Mouse (Mus musculus) lung, adult 2 months (tissue): ENCODE data around the gene Pcyox1. TPM values are rescaled to one million over a fixed set of nuclear protein-coding genes. Genes with fewer than 3 reads are reported as not detected.
A peak's percentile ranks its signal among the peaks of the same experiment; 100 is the strongest.

Experiments used
- DNase-seq: peaks from one replicate; pipeline ENCODE4 v3.0.0; 2022
- H3K4me1 ChIP-seq: fragments of 200-500 bp; 2 replicates; pipeline ENCODE4 v1.6.1; 2011; ENCODE audit warnings: low read length; ENCODE audit not compliant: control insufficient read depth, insufficient read depth
- H3K4me3 ChIP-seq: fragments of 200-500 bp; replicated peaks from 2 replicates; pipeline ENCODE3; 2011; ENCODE audit warnings: low read depth, mild to moderate bottlenecking, control low read depth, low read length; ENCODE audit errors: extremely low read depth
- CTCF ChIP-seq: fragments of 200-500 bp; IDR thresholded peaks from 2 replicates; pipeline ENCODE4 v1.5.1; 2011; ENCODE audit warnings: mild to moderate bottlenecking, low read length, control low read depth; ENCODE audit not compliant: insufficient read depth
- POLR2A ChIP-seq: fragments of 200-500 bp; IDR thresholded peaks from 2 replicates; pipeline ENCODE4 v1.6.1; 2011; ENCODE audit warnings: low read depth, mild to moderate bottlenecking, control low read depth, low read length, borderline replicate concordance; ENCODE audit errors: extremely low read depth
- WGBS: fragments of 180-500 bp; shearing (Covaris S2); methylation state at CpG from one replicate; pipeline ENCODE4 v1.1.7; 2018; 5-methylcytosine and 5-hydroxymethylcytosine counted together
- polyA plus RNA-seq: library from polyadenylated mRNA; depleted of rRNA; stranded (reverse); fragments of >200 nt; gene quantifications from 2 replicates; pipeline ENCODE4 v1.2.3, GENCODE M21; 2012

The Pcyox1 gene
- polyA plus RNA-seq, 1 experiment: 28.6 TPM

DNA sequence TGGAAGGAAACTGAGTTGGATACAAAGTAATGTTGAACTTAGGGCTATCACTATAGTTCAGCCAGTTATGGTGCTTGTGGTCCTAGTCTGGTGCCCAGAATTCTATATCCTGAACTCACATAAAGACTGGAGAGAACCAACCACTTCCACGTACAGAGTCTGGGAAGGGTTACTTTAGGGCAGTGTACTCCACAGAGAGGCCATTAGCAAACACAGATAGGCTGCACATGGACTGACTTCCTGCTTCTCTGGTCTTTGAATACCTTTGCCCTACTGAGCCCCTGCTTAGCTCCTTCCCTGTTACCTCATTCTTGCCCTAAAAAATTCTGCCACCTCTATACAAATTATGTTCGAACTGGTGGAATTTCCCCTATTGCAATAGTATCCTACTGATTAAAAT lies 3.0 kb upstream of the Pcyox1 start:
- Histone ChIP-seq H3K4me1 (peaks cover 3% of the 10 kb centered on the region; the same call in 1 of the 2 replicates), H3K4me3 (no peak overlapping the region)
- WGBS: 63% methylated on average over 2 of the region's 2 CpGs
- TF ChIP-seq CTCF (no peak), POLR2A (no peak)
- no peak for DNase-seq

GRCm38 (mm10) chr6:86398986-86399385 lies 2.0 kb upstream of the Pcyox1 start:
- whole genome bisulfite sequencing: 86% methylated on average over 2 of the region's 2 CpGs
- TF ChIP-seq CTCF (no peak), POLR2A (no peak)
- H3K4me3 ChIP-seq: no peak overlapping the region
- DNase-seq: no peak
- 0 out of 2 replicates have a peak, but pooled peaks cover 3% of the 10 kb centered on the region for H3K4me1 ChIP-seq

DNA sequence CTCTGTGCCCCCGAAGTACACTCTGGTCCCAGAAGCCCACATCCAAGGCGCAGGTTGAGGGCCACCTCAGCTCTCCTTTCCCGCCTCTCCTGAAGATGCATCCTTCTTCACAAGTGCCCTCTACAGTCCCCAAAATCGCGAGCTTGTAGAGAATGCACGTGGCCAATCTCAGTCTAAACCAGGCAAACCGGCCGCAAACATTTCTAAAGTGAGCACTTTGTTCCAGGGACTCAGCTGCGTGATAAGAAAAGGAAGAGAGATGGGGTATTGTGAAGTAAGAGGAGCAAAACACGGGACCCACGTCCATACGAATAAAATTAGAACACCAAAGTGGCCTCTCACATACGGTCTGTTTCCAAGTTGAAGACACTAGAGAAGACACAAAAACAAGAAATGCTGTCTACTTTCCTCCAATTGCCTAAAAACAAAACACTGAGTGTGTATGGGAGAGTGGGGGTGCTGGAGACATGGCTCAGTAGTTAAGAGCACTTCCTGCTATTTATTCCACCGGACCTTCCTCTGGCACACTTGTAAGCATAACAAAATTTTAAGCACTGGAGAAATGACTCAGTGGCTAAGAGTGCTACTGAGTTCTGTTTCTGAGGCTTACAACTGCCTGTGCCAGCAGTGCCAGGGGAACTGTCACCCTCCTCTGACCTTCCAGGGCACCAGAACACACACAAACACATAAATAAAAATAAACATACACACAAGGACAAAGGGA lies 465 bp upstream of the Pcyox1 start:
- H3K4me3 ChIP-seq: peak overlapping the region; percentile 89
- under 1% methylated on average over 14 of the region's 14 CpGs for WGBS
- TF ChIP-seq POLR2A: no peak
- no peak for TF ChIP-seq CTCF
- 0 out of 2 replicates have a peak, but pooled peaks cover 3% of the 10 kb centered on the region for H3K4me1 ChIP-seq
- DNase-seq: no peak

DNA sequence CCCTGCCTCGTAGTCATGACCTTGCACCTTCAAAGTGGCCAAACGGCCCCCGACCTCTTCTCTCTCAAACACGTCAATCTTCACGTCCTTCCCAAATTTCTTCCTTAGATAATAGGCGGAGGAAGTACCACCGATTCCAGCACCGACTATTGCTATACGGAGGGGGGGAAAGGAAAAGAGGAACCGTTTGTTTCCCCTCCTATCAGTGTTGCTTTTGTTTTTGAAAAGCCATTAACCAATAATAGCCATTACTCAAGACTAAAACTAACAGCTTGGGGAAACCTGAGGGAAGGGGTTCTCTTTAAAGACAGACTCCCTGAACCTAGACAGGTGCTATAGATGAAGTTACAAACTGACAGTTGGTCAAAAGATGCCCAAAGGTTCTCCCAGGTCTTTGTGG lies 985 bp downstream of the Pcyox1 start:
- 19% methylated on average over 10 of the region's 10 CpGs for WGBS
- peak overlapping the region; percentile 89 for H3K4me3 ChIP-seq
- TF ChIP-seq CTCF (no peak), POLR2A (no peak)
- no peak for DNase-seq
- 0 out of 2 replicates have a peak, but pooled peaks cover 3% of the 10 kb centered on the region for H3K4me1 ChIP-seq

DNA sequence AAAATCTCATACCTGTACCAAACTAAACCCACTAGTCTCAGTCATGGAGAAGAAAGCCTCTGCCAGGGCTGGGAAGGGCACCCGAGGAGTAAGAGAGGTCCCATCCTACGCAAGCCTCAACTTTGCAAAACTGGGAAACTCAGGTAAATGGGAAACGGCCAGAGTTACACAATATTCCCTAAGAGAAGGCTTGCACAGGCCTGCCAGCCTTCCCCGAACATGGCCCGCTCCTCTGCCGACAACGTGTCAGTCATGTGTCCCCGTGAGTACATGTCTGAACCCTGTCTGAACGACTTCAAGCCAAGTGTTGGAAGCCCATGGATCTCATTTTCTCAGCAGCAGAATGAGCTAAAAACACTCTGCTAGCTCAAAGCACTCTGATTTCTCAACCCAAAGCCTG lies 1.9 kb downstream of the Pcyox1 start:
- H3K4me1 ChIP-seq: 0 out of 2 replicates have a peak, but pooled peaks cover 3% of the 10 kb centered on the region
- TF ChIP-seq POLR2A (no peak), CTCF (no peak)
- H3K4me3 ChIP-seq: no peak overlapping the region
- DNase-seq: no peak
- 88% methylated on average over 9 of the region's 9 CpGs for WGBS

DNA sequence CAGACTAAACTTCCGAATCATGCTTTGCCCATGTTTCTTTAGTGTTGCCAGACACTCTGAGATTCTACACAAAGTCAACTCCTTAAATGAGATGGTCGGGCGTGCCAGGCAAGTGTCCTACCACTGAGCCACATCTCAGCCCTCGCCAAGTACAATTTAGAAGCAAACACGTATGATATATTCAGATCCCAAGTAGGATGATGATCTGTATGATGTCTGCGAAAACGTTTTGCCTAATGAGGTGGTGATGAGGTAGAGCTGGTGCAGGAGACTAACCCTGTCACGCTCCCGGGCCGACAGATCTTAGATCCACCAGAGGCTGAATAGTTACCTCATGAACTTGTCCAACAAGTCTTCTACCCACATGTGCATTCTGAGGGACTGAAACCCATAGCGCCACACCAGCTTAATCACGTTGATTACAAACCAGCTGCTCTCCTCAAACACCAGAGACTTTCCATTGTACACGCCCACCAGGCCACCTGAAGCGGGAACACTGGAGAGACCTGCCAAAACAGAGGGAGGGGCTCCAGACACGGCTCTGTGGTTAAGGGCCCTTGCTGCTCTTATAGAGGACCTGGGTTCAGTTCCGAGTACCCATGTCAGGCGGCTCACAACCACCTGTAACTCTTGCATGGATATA lies 2.8 kb downstream of the Pcyox1 start:
- 83% methylated on average over 17 of the region's 17 CpGs for WGBS
- DNase-seq: no peak
- H3K4me3 ChIP-seq: no peak overlapping the region
- TF ChIP-seq POLR2A (no peak), CTCF (no peak)
- H3K4me1 ChIP-seq: 0 out of 2 replicates have a peak, but pooled peaks cover 3% of the 10 kb centered on the region

DNA sequence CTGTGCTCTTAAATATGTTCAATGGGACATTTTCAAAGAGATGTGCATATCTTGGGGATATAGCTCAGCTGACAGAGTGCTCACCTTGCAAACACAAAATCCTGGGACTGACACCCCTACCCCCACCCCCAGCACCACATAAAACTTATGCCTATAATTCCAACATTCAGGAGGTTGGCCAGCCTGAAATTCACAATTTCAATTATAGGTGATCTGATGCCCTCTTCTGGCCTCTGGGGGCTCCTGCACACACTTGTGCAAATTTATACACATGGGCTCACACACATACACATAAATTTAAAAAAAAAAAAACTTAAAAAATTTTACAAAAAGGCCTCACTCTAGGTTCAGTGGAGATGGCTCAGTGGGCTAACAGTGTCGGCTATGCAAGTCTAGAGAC lies 3.8 kb downstream of the Pcyox1 start:
- no peak overlapping the region for H3K4me3 ChIP-seq
- DNase-seq: no peak
- 100% methylated on average over 1 of the region's 1 CpGs for WGBS
- TF ChIP-seq CTCF: no peak
- 0 out of 2 replicates have a peak, but pooled peaks cover 3% of the 10 kb centered on the region for H3K4me1 ChIP-seq

- no peak for DNase-seq
- Histone ChIP-seq H3K4me1 (no peaks in the 10 kb centered on the region), H3K4me3 (no peak overlapping the region)
- TF ChIP-seq CTCF: no peak
- TF ChIP-seq POLR2A: no peak
- WGBS: 94% methylated on average over 5 of the region's 5 CpGs
Measured at GRCm38 (mm10) chr6:86391326-86391725, 5.6 kb downstream of the Pcyox1 start.

- Histone ChIP-seq H3K4me3 (no peak overlapping the region), H3K4me1 (no peaks in the 10 kb centered on the region)
- TF ChIP-seq POLR2A (no peak), CTCF (no peak)
- 68% methylated on average over 18 of the region's 18 CpGs for WGBS
- DNase-seq: no peak
Measured at GRCm38 (mm10) chr6:86388461-86388860, 8.5 kb downstream of the Pcyox1 start.

DNA sequence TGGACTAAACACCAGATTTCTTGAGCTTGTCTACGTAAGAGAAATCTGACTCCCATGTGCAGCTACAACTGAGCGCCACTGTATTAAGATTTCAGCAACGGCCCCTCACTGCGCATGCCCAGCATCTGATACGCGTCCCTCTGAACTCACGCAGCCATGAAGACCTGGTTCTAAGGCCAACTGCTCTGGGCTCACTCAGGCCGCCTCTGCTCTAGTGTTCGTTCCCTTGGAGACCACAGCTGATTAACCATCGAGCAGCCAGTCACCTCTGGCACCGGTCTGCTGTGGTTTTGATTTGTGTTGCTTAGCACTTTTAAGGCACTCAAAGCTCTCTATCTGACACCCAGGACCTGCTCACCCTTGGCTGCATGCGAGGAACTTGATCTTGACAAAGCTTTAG lies 9.6 kb downstream of the Pcyox1 start:
- TF ChIP-seq POLR2A (no peak), CTCF (no peak)
- no peak overlapping the region for H3K4me3 ChIP-seq
- no peaks in the 10 kb centered on the region for H3K4me1 ChIP-seq
- DNase-seq: no peak
- WGBS: 82% methylated on average over 12 of the region's 12 CpGs
